Mouse (Mus musculus) forebrain, embryonic 14.5 days (tissue): ENCODE measurements around the gene Slc9a3r2. TPM values are rescaled to one million over a fixed set of nuclear protein-coding genes. Genes with fewer than 3 reads are reported as not detected.

Experiments
- ATAC-seq: fragments of 200-750 bp; cut with Nextera tagmentation; 2 replicates; pipeline ENCODE4 v1.8.0; 2017; ENCODE audit warnings: mild to moderate bottlenecking, moderate library complexity
- DNase-seq: peaks from one replicate; pipeline ENCODE4 v3.0.0-alpha.2; 2015; ENCODE audit warnings: low spot score
- H3K27ac ChIP-seq: fragments of 300-500 bp; sonication (generic); 2 replicates; pipeline ENCODE4 v1.5.1; 2014; ENCODE audit warnings: low read depth, mild to moderate bottlenecking, control low read depth, low read length, moderate library complexity
- H3K27me3 ChIP-seq: fragments of 300-500 bp; sonication (generic); replicated peaks from 2 replicates; pipeline ENCODE4 v1.6.1; 2014; ENCODE audit warnings: low read length, control low read depth, mixed read lengths; ENCODE audit not compliant: control insufficient read depth, insufficient read depth
- H3K36me3 ChIP-seq: fragments of 300-500 bp; sonication (generic); 2 replicates; pipeline ENCODE4 v1.6.1; 2014; ENCODE audit warnings: low read length, control low read depth; ENCODE audit not compliant: control insufficient read depth, insufficient read depth
- H3K4me1 ChIP-seq: fragments of 300-500 bp; sonication (generic); 2 replicates; pipeline ENCODE4 v1.6.1; 2014; ENCODE audit warnings: antibody characterized with exemption, low read length, control low read depth; ENCODE audit not compliant: control insufficient read depth, insufficient read depth
- H3K4me2 ChIP-seq: fragments of 300-500 bp; sonication (generic); 2 replicates; pipeline ENCODE4 v1.6.1; 2014; ENCODE audit warnings: mild to moderate bottlenecking, control low read depth, low read length
- H3K4me3 ChIP-seq: fragments of 300-500 bp; sonication (generic); 2 replicates; pipeline ENCODE4 v1.5.1; 2014; ENCODE audit warnings: low read depth, low read length, control low read depth
- H3K9ac ChIP-seq: fragments of 300-500 bp; sonication (generic); 2 replicates; pipeline ENCODE4 v1.6.1; 2014; ENCODE audit warnings: mild to moderate bottlenecking, low read length, control low read depth, moderate library complexity
- H3K9me3 ChIP-seq: fragments of 300-500 bp; sonication (generic); replicated peaks from 2 replicates; pipeline ENCODE4 v1.6.1; 2016; ENCODE audit warnings: low read length, control low read depth, mixed read lengths; ENCODE audit not compliant: control insufficient read depth
- WGBS: fragments of 180-500 bp; shearing (Covaris S2); extraction: QIAGEN DNeasy Blood & Tissue Kit; methylation state at CpG from one replicate; pipeline ENCODE4 v1.1.7; 2014; 5-methylcytosine and 5-hydroxymethylcytosine counted together
- polyA plus RNA-seq: library from polyadenylated mRNA; unstranded; fragments of >200 nt; fragmentation: Nextera tagmentation; extraction: Ambion mirVana; gene quantifications from 2 replicates; pipeline ENCODE4 v1.2.1, GENCODE M21; 2014

Slc9a3r2 gene
- polyA plus RNA-seq, 1 experiment from 2014 or later = 22.4 TPM

- ATAC-seq (no peak), DNase-seq (no peak)
- H3K9me3 ChIP-seq = no peaks in the 10 kb centered on the region
- H3K9ac ChIP-seq = no peak overlapping the region
- no peaks in the 10 kb centered on the region for H3K27me3 ChIP-seq
- H3K4me2 ChIP-seq = no peak overlapping the region
- peaks cover 1% of the 10 kb centered on the region; the same call in 1 of the 2 replicates for H3K36me3 ChIP-seq
- no peak overlapping the region for H3K4me3 ChIP-seq
- 96% methylated on average over 5 of the region's 5 CpGs for WGBS
- peaks cover 11% of the 10 kb centered on the region; the same call in 1 of the 2 replicates for H3K4me1 ChIP-seq
- H3K27ac ChIP-seq = no peak overlapping the region
Observed at GRCm38 (mm10) chr17:24635694-24636093, 14.4 kb downstream of the Slc9a3r2 start.

DNA sequence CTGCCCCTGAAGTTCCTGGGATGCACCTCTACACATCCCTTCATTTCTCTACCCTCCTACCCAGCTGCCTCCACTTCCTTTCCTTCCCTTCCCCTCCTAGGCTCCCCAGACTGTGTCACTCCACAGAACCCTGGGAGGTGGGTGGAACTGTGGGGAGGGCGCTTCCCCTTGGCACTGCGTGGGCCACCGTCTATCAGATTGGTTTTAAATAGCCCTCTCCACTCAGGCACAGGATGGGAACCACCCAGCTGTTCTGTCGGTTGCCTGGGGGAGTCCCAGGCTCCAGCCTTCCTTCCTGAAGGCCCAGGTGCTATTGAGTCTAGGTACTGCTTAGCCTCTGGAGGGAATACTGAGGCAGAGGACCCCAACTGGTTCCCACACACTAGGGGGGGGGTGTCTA, 15.1 kb downstream of the Slc9a3r2 start:
- H3K9me3 ChIP-seq = no peaks in the 10 kb centered on the region
- H3K4me3 ChIP-seq = no peak overlapping the region
- no peak for DNase-seq
- H3K9ac ChIP-seq = no peak overlapping the region
- H3K27me3 ChIP-seq = no peaks in the 10 kb centered on the region
- no peak overlapping the region for H3K27ac ChIP-seq
- ATAC-seq = no peak
- 88% methylated on average over 4 of the region's 4 CpGs for WGBS
- peaks cover 11% of the 10 kb centered on the region; the same call in 1 of the 2 replicates for H3K4me1 ChIP-seq
- no peak overlapping the region for H3K4me2 ChIP-seq
- H3K36me3 ChIP-seq = peaks cover 8% of the 10 kb centered on the region

GRCm38 (mm10) chr17:24633831-24634230, 16.3 kb downstream of the Slc9a3r2 start:
- H3K27me3 ChIP-seq = no peaks in the 10 kb centered on the region
- peaks cover 18% of the 10 kb centered on the region for H3K36me3 ChIP-seq
- H3K4me3 ChIP-seq = no peak overlapping the region
- H3K4me2 ChIP-seq = no peak overlapping the region
- no peak overlapping the region for H3K27ac ChIP-seq
- 96% methylated on average over 11 of the region's 11 CpGs for WGBS
- ATAC-seq = no peak
- DNase-seq = no peak
- H3K9ac ChIP-seq = no peak overlapping the region
- no peaks in the 10 kb centered on the region for H3K9me3 ChIP-seq
- peaks cover 11% of the 10 kb centered on the region; the same call in 1 of the 2 replicates for H3K4me1 ChIP-seq

DNA sequence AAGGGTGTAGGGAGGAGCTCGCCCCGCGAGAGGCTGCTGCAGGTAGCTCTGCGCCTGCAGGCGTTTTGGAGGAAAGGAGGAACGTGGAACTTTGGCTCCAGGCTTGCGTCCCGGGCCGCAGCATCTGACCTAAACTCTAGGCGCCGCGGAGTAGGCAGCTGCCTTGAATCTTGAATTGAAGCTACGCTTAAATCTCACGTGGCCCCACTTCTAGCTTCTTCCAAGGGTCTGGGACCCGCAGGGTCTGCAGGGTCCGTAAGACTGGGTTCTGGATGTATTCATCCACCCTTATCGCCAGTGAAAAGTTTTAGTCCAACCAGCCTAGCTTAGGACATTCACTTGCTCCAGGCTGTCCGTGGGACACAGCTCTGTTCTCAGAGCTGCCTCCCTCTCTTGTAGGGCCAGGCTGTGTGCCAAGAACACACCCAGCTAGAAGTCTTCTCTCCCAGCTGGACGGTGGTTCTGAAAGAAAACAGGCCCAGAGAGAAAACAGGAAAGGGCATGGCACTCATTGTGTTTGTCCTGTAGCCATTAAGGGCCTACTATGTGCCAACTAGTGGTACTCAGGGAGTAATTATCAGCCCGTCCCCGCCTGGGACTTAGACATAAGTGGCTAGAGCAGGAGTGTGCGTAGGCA, 17.2 kb downstream of the Slc9a3r2 start:
- Histone ChIP-seq H3K4me1 (peaks cover 11% of the 10 kb centered on the region; the same call in 1 of the 2 replicates), H3K9ac (peak overlapping the region; percentile 76), H3K9me3 (no peaks in the 10 kb centered on the region), H3K4me2 (peak overlapping the region; percentile 82), H3K4me3 (peak overlapping the region; percentile 69), H3K27ac (peak overlapping the region; percentile 75; the same call in 1 of the 2 replicates), H3K36me3 (peaks cover 25% of the 10 kb centered on the region), H3K27me3 (no peaks in the 10 kb centered on the region)
- ATAC-seq = peak; percentile 42
- DNase-seq = peak; percentile 28
- 12% methylated on average over 22 of the region's 22 CpGs for WGBS

GRCm38 (mm10) chr17:24632167-24632812, 17.8 kb downstream of the Slc9a3r2 start, which contains the start of the genes Tsc2 and Nthl1:
Gene Tsc2, minus strand, starts transcription at chr17:24632630.
Gene Nthl1, plus strand, starts transcription at chr17:24632680.
- ATAC-seq = peak; percentile 92
- Histone ChIP-seq H3K4me2 (peak within 1 kb of the TSS; percentile 82), H3K4me1 (peaks cover 11% of the 10 kb centered on the region; the same call in 1 of the 2 replicates), H3K27me3 (no peaks in the 10 kb centered on the region), H3K4me3 (peak within 1 kb of the TSS; percentile 69), H3K9me3 (no peaks in the 10 kb centered on the region), H3K9ac (peak within 1 kb of the TSS; percentile 76), H3K36me3 (peaks cover 32% of the 10 kb centered on the region), H3K27ac (peak within 1 kb of the TSS; percentile 75; the same call in 1 of the 2 replicates)
- 2% methylated on average over 51 of the region's 51 CpGs for WGBS
- peak; percentile 95 for DNase-seq

- no peak for ATAC-seq
- Histone ChIP-seq H3K4me2 (no peak overlapping the region), H3K4me1 (peaks cover 11% of the 10 kb centered on the region; the same call in 1 of the 2 replicates), H3K27me3 (no peaks in the 10 kb centered on the region), H3K9ac (no peak overlapping the region), H3K9me3 (no peaks in the 10 kb centered on the region), H3K4me3 (no peak overlapping the region), H3K36me3 (peaks cover 53% of the 10 kb centered on the region), H3K27ac (no peak overlapping the region)
- WGBS = 88% methylated on average over 14 of the region's 14 CpGs
- no peak for DNase-seq
Observed at GRCm38 (mm10) chr17:24630072-24630471, 20.1 kb downstream of the Slc9a3r2 start.

DNA sequence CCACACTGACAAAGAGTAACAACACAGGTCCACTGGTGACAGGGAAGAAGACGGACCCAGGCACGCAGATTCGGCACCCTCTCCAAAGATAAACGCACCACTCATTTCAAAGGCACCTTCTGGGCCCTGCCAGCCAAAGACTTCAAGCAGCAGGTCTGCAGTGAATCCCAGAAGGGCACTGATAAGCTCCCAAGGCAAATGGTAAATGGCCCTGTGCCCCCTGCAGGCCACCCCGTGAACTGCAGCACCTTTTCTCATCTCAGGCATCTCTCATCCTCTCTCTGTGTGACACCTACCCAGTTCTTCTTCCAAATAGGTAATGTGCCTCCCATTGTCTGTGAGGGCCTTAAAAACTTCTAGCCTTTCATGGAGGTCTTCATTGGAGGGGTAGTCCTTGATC, 21.5 kb downstream of the Slc9a3r2 start:
- Histone ChIP-seq H3K9me3 (no peaks in the 10 kb centered on the region), H3K36me3 (peaks cover 66% of the 10 kb centered on the region), H3K27me3 (no peaks in the 10 kb centered on the region), H3K27ac (no peak overlapping the region), H3K4me3 (no peak overlapping the region), H3K4me2 (no peak overlapping the region), H3K9ac (no peak overlapping the region; the same call in 1 of the 2 replicates), H3K4me1 (peaks cover 11% of the 10 kb centered on the region; the same call in 1 of the 2 replicates)
- ATAC-seq (no peak), DNase-seq (peak; percentile 67)
- 49% methylated on average over 5 of the region's 5 CpGs for WGBS

DNA sequence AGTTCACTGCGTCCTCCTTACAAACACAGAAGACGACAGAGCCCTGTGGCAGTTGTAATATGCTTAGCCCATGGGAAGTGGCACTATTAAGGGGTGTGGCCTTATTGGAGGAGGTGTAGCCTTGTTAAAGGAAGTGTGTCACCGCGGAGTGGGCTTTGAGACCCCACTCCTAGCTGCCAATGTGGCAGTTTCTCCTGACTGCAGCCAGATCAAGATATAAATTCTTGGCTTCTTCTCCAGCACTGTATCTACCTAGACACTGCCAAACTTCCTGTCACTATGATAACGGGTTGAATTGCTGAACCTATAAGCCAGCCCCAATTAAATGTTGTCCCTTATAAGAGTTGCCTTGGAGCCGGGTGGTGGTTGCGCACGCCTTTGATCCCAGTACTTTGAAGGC, 24.7 kb downstream of the Slc9a3r2 start:
- ATAC-seq (no peak), DNase-seq (no peak)
- Histone ChIP-seq H3K36me3 (peaks cover 95% of the 10 kb centered on the region), H3K27ac (no peak overlapping the region), H3K27me3 (no peaks in the 10 kb centered on the region), H3K4me2 (no peak overlapping the region), H3K9me3 (no peaks in the 10 kb centered on the region), H3K9ac (no peak overlapping the region), H3K4me1 (no peaks in the 10 kb centered on the region), H3K4me3 (no peak overlapping the region)
- WGBS = 93% methylated on average over 8 of the region's 8 CpGs
